Mouse (Mus musculus) T-cell, adult 2 months (primary cell): ENCODE results near the gene Pin4.
"Not testable (repeated sequence)": the region's sequence is repeated elsewhere in the genome, so short reads cannot be mapped to it uniquely, and the experiment has no call there.

Experiments used
- DNase-seq: peaks from one replicate; pipeline ENCODE4 v3.0.0; 2022; ENCODE audit warnings: low spot score

Gene Pin4

DNA sequence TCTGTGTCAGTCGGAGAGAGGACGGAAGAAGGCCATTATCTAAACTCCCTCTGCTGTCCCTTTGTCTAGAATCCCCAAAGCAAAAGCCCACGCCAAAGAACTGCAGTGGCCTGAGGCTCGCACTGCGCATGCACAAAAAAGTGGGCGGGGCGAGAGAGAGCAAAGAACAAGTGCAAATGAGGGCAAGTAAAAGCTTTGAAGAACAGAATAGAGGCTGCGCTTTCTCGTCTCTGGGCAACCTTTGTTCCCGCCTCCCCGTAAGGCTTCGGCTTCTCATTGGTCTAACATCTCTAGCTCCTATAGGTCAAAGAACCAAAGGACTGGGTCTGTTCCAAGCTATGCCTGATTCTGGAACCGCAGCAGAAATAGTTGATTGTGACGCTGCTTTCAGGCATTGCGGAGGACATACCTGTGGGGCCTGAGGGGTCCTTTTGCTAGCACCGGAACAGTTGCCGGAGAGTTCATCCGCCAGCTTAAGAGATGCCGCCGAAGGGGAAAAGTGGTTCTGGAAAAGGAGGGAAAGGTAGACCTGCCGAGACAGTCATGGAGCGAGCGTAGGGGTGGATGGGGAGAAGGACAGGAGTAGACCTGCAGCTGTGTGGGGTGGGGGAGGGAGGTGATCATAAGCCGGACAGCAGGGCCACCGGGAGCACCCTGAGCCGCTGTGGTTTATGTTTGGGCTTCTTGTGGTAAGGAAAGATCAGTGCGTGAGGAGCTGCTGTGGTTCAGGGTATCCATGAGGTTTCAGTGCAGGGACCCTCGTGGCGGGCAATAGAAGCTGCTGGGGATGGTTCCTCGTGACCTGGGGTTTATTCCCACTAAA lies at the start of gene Pin4:
TSS of gene Pin4 (plus strand) at position 406 of the 823 bp plus-strand sequence.
- DNase-seq, result peak; percentile 92

DNA sequence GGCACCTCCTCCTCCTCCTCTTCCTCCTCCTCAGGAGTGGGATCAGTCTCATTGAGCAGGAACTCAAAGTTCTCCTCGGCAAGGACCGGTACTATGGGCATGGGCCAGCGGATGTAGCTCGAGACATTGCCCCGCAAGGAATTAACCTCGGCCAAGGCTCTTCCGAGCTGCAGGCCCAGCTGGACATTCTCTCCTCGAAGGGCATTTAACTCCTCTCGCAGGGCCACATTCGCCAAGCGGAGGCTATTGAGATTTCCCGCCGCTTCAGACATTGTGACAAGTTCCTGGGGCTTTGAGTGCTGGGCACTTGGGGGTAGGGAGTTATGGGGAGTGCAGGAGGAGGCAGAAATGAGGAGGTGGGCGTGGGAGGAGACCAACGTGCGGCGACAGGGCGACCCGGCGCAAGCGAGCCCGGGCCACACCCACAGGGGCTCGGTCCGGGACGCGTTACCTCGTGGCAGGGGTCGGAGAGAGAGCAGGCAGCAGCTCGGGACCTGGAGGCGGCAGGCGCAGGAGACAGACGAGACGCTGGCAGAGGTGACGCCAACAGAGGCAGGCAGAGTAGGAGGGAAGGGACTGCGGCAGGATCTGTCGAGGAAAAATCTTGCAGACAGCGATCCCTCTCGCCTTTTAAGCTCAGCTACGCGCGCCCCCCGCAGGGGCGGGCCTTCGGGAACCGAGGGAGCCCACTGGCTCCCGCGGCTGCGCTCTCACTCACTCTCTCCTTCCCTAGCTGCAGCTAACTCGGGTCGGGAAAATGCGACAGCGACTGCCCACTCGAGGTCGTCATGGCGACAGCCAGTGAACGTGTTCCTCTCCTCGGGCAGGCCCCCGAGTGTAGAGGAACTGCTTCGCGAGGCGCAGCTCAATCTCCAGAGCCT lies 48.4 kb upstream of the Pin4 start, which contains the start of gene Rtl5:
TSS of gene Rtl5 (minus strand) at position 714 of the 881 bp plus-strand sequence.
- DNase-seq, result peak; percentile 37

DNA sequence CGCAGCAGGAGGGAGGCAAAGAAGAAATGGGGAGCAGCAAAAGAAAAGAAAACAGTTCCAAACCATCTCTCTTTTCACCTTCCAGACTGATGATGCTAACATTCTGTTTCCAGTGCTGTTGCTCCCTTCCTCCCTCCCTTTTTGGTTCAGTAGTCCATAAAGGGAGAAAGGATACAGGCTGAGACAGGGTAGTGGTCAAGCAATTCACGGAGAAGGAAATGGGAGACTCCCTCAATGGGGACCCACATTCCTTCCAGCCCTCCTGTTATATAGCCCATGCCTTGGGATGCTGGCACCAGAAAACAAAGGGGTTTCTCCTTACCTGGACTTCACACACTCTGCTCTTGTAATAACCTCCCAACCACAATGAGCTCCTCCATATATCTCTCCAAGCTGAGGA lies 47.7 kb upstream of the Pin4 start:
- no peak for DNase-seq

DNA sequence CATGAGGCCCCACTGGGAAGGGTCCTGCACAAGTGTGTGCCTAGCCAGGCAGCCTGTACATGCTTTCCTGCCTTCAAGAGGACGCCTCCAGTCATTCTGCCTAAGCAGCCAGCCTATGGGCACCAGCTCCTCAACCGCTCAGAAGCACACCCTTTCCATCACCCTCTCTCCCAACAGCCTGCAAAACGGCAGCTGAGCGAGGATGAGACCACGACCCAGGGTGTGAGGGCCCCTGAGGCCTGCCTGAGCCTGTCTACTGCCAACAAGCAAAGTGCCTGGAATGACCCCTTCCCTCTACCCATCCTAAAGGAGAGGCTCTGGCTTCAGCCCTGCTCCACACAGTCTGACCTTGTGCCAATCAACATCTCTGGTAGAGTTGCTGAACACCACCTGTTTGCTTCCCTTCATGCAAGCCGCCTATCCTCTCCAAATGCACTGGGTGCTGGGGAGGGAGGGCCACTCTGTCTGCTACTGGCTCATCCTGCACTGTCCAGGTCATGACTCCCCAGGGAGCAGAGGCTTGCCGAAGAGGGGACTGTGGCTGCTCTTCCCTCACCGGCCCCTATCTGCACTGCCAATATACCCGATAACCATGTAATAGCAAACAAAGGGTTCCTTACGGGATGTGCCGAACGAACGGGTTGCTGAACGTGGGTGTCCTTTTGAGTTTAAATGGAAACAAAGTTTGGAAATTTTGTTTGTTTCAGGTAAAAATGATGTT lies 45.5 kb upstream of the Pin4 start:
- no peak for DNase-seq

DNA sequence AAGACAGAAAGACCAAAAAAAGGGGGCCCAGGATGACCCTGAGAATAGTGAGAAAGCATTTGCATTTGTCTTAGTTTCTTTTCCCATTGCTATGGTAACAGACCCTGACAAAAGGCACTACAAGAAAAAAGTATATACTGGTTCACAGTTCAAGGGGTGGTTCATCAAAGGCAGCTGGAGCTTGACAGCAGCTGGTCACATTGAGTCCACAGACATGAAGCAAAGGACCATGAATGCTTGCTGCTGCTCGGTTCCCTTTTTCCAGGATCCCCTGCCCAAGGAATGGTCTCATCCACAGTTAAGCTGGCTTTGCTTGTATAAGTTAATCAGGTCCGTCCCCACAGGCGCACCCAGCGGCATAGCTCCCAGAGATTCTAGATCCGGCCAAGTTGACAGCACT lies 44.8 kb upstream of the Pin4 start:
- DNase-seq, result no peak

DNA sequence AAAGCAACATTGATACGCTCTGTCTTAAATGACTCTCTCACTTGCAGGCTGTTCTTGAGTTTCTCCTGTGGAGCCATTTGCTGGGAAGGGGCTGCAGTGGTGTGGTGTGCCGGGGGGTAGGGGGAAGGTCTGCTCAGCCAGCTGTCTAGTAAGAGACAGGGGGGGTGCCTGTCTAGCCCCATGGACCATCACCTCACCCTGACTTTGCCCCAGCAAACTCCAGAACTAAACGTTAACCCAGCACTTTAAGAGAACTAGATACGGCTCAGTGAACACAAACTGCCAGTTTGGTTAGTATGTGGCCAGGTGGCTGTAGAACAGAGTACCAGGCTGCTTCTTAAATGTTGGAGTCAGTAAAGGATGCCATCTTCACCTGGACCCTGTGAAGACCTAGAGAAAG lies 44.1 kb upstream of the Pin4 start:
- DNase-seq, result no peak

DNA sequence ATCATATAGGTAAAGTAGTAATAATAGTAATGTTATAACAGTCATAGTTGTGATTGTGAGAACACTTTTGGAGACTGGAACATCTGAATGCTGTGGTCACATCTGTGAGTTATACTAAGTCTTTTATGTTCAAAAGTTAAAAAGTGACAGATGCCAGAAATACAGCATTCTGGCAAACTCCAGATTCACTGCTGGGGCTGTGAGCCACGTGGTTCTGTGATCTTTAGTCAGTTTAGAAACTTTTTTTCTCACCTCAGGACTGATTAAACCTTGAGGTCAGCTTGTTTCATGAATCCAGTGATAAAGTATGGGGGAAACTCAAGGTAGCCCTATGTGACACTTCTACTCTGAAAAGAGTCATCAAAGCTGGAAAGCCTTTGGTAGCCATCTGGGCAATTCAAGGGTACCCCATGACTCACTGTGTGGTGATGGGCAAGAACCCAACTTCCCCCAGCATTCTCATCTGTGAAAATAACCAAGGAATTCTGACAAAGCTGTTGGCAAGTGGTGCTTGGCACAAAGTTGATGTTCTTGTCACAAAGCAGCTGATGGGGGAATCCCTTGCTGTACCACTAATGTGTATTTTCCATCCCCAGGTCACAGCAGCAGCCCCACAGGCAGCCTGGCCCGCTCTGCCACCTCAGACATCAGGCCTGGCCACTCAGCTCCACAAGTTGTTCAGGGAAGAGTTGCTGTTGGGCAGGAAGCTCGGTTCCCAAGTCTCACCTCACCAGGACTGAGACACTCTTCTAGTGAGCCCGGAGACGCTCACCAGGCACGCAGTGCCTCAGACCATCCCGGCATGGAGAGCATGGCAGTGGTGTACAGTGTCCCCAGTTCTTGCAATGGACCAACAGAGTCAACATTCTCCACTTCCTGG lies 42.1 kb upstream of the Pin4 start:
- no peak for DNase-seq

DNA sequence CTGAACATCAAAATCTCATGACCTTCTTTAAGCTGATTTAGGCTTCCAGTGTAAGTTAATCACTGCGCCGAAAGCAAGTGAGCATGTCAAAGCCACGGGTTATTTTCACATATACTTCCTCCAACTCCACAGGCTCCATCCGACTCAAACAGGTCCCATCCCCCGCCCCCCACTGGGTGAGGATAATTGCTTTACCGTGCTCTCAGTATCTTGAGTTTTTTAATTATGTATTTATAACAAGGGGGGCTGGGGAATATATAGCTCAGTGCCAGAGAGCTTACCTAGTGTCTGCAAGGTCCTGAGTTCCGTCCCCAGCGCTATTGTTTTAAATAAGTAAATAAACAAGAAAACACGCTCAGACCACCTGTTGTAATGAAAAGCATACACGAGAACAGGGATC lies 38.2 kb upstream of the Pin4 start:
- DNase-seq, result no peak

DNA sequence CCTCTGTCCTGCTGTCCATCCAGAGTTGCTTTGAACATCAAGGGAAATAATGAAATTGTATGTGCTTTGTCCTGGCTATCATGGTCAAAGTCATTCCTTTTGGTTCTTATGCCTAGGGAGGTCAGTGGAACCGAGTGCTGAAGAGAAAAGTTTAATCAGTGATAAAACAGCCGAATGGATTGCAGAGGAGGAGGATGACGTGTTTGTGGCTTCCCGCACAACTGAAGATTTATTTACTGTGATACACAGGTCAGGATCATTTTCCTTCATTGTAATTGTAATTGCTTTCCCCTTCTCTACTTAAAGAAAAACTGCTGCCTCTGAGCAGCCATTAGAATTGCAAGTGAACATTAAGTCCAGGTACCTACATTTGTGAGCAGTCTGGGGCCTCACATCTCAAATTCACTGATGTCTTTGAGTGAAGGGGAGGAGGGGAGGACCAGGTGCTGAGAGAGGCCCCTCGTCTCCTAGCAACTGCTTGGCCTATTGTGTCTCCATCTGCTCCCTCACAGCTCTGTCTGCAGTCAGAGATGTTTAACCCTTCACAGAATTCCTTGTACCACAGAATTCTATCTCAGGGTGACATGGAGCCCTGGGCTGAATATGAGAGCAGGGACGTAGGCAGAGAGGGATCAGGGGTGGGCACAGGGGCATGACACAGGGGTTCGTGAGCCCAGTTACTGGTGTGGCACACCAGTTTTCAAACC lies 37.5 kb upstream of the Pin4 start:
- no peak for DNase-seq

DNA sequence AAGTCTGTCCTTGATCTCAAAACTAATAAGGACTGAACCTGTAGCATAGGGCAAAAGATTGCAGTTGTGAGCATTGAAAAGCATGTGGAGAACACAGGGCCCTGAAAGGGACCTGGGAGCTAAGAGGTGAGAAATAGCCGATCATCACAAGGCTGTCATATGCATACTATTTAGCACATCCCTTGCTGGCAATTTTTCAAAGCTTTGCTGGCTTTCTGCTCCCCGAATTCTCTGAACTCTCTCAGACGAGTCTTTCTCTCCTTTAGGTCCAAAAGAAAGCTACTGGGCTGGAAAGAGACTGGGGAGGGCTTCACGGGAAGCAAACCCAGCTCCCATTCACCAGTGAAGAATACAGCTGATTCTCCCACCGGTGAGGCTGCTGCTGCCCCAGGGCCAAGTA lies 36.9 kb upstream of the Pin4 start:
- DNase-seq, result no peak

DNA sequence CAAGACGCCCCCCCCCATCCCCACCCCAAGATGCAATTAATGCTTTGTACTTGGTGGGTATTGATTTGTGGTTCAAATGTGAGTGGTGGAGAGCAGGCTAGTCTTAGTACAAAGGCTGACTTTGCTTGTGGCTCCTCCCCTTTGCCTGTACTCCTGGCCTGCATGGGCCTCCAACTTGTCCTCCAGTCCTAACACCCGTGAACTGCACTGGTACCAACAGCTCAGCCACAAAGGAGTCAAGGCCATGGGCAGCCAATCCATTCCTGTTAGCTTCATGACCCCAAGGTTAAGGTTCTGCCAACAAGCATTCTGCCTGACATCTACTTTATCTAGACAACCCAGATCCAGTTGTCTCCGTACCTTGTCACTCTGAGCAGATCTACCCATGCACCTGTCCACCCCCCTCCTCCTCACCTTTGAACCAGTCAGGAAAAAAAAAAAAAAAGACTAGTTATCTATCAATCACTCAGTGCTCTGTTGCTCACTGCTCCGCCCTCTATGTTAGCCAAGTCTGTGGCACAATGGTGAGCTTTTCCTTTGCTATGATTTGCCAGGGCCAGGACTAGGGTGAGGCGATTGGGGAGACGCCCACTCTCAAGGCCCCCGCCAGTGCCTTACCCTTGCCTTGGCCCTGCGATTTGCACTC lies 33.3 kb upstream of the Pin4 start:
- DNase-seq, result no peak

DNA sequence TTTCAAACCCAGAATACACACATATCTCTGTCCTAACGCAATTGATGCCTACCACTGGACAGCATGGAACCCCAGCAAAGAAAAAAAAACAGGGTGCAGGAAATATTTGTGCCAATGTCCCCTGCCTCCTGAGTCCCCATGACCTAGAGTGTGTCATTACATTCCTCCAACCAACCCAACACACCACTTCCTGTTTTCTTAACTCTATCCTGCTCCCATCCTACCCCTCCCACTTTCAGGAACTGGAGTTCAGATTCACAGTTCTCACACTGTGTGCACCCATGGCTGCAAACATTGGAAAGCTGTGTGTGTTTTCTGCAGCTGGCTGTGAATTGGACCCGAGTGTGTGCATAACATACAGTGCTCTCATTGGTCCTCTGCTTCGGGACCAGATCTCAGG lies 28.6 kb upstream of the Pin4 start:
- no peak for DNase-seq

DNA sequence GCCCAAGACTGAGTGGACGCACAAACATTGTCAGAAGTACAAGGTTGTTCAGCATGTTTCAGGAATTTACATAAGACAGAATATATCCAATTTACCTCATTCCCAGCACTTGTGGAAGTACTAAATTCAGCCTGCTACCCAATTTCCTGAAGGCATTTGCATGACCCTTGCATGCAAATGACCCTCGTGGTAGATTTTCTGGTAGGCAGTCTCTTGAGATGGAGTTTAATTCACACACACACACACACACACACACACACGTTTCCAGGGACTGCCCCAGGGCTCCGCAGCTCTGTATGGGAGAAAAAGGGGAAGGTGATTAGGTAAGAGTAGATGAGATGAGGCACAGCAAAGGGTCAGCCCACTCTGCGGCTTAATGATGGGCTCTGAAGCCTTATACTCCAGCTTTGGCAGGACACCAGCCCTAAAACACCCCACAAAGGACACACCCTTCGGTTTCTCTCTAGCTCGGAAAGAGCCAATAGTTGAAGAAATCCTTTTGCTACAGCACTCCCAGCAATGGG lies 24.8 kb upstream of the Pin4 start:
- no peak for DNase-seq

DNA sequence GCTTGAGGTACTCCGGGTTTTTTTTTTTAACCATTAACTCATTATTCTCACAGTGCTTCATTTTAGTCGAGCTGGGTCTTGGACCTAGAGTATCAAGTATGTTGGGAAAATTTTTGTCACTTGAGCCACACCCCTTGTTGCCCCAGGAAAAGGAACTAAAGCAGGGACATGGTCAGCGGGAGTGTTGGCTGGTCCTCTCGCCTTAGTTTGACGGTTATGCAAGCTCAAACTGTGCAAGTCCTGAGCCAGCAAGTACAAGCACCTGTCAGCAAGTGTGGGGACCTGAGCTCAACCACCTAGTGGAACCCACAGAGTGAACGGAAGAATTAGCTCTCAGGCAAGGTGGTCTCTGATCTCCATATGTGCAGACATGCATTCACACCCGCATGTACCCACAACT lies 17.4 kb upstream of the Pin4 start:
- DNase-seq, result no peak

DNA sequence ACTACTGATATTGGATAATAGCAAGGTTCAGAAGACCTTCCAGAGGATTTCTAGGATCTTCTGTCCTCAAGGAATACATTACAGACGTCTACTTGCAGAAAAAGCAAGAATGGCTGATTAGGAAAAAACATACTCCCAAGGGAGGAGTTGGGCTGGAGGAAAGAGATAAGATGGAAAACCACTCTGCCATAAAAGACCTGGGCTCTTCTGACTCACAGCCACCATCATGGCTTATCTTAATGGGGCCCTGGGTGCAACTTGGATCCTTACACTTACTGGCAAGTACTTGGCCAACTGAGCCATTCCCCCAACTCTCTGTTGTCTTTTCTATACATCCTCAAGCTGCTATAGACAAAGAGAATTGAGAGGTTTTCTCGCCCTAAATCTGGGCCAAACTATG lies 15.4 kb upstream of the Pin4 start:
- not testable (repeated sequence) for DNase-seq

DNA sequence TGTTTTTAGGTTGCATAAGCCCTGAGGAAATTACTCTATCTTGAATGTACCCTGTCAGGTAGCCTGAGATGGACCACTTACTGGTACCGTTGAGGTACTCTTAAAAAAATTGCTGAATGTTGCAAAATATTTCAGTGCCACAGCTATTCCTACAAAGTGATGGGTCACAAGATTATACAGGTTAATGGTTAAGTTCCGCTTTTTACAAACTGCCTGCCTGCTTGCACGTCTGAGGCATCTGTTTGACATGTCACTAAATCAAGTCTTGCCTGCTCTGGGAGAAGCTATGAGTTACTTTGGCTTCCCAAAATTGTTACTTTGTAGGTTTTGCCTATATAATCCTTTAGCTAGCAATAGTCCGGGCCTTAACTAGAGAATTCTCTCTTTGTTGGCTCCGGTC lies 9.9 kb upstream of the Pin4 start:
- DNase-seq, result not testable (repeated sequence)

DNA sequence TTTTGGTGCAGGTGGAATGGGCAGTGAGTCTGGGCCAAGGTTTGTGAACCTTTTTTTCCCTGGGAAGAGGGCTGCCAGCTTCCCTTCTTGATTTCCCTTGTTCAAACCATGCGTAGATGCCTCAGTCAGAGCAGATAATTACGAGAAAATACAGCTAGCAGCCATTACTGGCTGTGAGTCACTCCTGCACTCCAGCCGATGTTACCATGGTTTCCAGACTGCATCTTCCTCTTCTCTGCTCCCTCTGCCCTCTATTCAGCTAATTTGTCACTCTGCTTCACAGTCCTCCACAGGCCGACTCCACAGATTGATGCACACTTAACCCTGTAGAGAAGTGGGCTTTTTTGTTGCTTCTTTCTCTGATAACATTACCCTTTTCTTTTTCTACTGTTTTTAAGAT lies 3.6 kb upstream of the Pin4 start:
- DNase-seq, result no peak

DNA sequence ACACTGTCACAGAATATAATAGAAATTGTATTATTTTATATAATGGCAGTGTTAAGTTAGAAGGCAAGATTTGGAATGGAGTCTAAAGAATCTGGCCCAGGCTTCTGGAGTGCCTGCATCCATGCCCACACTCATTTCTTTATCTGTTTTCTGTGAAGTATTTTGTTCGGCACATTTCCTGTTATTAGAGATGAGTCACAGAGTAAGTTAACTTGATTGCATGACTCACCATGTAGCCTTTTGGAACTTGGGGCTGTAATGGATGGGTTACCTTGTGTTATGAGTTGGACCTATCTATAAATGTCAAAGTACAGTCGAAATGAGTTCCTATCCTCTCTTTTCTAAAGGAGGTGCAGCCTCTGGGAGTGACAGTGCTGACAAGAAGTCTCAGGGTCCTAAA lies 2.1 kb downstream of the Pin4 start:
- no peak for DNase-seq

DNA sequence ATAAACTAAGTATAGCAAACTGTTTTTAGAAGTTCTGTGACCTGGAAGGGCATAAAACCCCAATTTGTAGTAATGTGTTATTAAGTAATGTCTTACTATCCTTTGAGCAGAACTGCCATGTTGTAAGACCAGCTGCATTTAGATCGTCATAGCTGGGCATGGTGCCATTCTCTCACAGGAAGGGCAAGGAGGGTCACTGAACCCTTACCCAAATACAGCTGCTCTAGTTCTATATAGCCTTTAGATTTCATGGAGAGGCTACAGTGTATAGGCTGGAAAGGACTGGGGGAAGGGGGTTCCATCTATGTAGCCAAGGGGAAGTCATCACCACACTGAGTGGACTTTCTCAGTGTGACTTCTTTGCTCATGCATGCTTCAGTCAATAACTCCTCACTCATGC lies 21.9 kb downstream of the Pin4 start:
- no peak for DNase-seq
